Mouse (Mus musculus) B cell, adult 2 months (primary cell): ENCODE results near the gene Nrtn.

Experiments
- DNase-seq, 2 experiments: peaks; one replicate each; pipeline ENCODE4 v3.0.0; 2022

The Nrtn gene

GRCm38 (mm10) chr17:56757416-56758123, at the start of gene Nrtn:
TSS of gene Nrtn (minus strand) at chr17:56757530.
- DNase-seq = peak; percentile 29 to 34

GRCm38 (mm10) chr17:56805784-56806183, 48.5 kb upstream of the Nrtn start:
- DNase-seq = no peak

GRCm38 (mm10) chr17:56804952-56805351, 47.6 kb upstream of the Nrtn start:
- no peak for DNase-seq

GRCm38 (mm10) chr17:56802065-56802464, 44.7 kb upstream of the Nrtn start:
- DNase-seq = no peak

- no peak for DNase-seq
Observed at GRCm38 (mm10) chr17:56799276-56799675, 41.9 kb upstream of the Nrtn start.

GRCm38 (mm10) chr17:56793614-56794319, 36.4 kb upstream of the Nrtn start:
- no peak for DNase-seq

GRCm38 (mm10) chr17:56792588-56792987, 35.3 kb upstream of the Nrtn start:
- no peak for DNase-seq

- DNase-seq = no peak
Observed at GRCm38 (mm10) chr17:56789286-56789685, 32.0 kb upstream of the Nrtn start.

- no peak for DNase-seq
Observed at GRCm38 (mm10) chr17:56788886-56789285, 31.6 kb upstream of the Nrtn start.

GRCm38 (mm10) chr17:56780291-56780978, 23.1 kb upstream of the Nrtn start:
- no peak for DNase-seq

GRCm38 (mm10) chr17:56778779-56779362, 21.5 kb upstream of the Nrtn start:
- no peak for DNase-seq

- DNase-seq = peak; percentile 45
Observed at GRCm38 (mm10) chr17:56777568-56777967, 20.2 kb upstream of the Nrtn start.

- DNase-seq = no peak
Observed at GRCm38 (mm10) chr17:56769950-56770349, 12.6 kb upstream of the Nrtn start, which contains the start of gene Prr22. TSS of gene Prr22 (plus strand) at chr17:56770250.

GRCm38 (mm10) chr17:56768941-56769340, 11.6 kb upstream of the Nrtn start:
- no peak for DNase-seq

GRCm38 (mm10) chr17:56767531-56768135, 10.3 kb upstream of the Nrtn start:
- DNase-seq = no peak

- no peak for DNase-seq
Observed at GRCm38 (mm10) chr17:56766631-56767405, 9.5 kb upstream of the Nrtn start.

- DNase-seq = no peak
Observed at GRCm38 (mm10) chr17:56765431-56765830, 8.1 kb upstream of the Nrtn start.

GRCm38 (mm10) chr17:56764474-56765354, 7.4 kb upstream of the Nrtn start, which contains the start of gene Dus3l:
TSS of gene Dus3l (plus strand) at chr17:56764757.
- DNase-seq = peak; percentile 91 to 93

GRCm38 (mm10) chr17:56763741-56764250, 6.5 kb upstream of the Nrtn start:
- no peak for DNase-seq
